Mouse (Mus musculus) thymus, postnatal 0 days (tissue): ENCODE measurements around the gene Fam166a. TPM values are rescaled to one million over a fixed set of nuclear protein-coding genes. Genes with fewer than 3 reads are reported as not detected.

Experiments
- DNase-seq: peaks from one replicate; pipeline ENCODE4 v3.0.0-alpha.2; 2015; ENCODE audit warnings: low spot score
- polyA plus RNA-seq: library from polyadenylated mRNA; unstranded; fragments of >200 nt; fragmentation: Nextera tagmentation; extraction: Ambion mirVana; gene quantifications from 2 replicates; pipeline ENCODE4 v1.2.1, GENCODE M21; 2015

The Fam166a gene
- polyA plus RNA-seq, 1 experiment from 2014 or later: 0.34 TPM

DNA sequence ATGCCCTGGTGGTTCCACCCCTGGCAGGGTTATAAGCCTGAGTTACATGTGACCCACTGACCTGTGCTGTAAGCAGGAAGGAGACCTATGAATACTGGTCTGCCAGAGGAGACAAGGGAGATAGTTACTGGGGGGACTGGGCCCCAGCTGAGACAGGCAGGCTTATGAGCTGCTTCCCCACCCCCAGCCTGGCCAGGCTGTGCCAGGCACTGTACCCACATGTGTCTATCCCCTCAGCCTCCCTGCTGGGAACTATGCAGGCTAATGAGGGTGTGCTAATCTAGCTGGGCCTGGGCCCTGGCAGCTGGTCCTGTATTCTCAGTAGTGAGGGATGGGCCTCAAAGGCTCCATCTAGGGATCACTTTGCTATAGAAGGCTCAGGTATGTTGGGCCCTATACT is 48.7 kb downstream of the Fam166a start:
- DNase-seq: no peak

DNA sequence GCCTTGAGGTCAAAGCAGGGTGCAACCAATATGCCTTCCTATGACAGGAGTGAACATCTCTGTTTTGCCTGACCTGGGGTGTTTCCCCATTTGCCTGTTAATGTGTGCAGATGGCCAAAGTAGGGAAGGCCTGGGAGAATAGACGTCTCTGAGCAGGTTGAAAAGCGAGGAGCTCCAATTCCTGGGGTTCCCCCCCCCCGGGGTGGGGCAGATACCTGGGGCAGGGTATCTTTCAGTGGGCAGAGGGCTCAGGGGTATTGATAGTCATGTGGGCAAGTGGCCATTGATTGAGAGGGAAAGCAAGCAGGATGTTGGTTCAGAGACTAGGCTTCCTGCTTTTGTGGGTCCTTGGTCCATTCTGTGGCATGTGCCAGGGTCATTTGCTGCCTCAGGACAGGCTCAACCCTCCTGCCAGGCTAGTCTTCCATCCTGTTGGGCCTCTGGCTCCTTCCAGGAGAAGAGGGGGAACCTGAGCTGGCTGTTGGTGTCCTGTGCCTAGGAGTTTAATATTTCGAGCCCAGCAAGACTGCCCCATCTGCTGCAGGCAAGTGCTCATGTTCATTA is 49.3 kb downstream of the Fam166a start:
- no peak for DNase-seq

Other genes with a start within 250 kb of the Fam166a start
- gene Mrpl41, start 243.6 kb upstream of the Fam166a start, polyA plus RNA-seq: 175 and 188 TPM in 2 replicates
- gene Pnpla7, start 242.7 kb upstream of the Fam166a start, polyA plus RNA-seq: 14.1 and 19.8 TPM in 2 replicates
- 14.3 and 16.5 TPM in 2 replicates for gene Nsmf, start 164.4 kb upstream of the Fam166a start, polyA plus RNA-seq
- gene Entpd8, start 138.4 kb upstream of the Fam166a start, polyA plus RNA-seq: 0.16 and 0.26 TPM in 2 replicates
- gene Noxa1, start 123.6 kb upstream of the Fam166a start, polyA plus RNA-seq: 0.27 and 0.39 TPM in 2 replicates
- 9.5 TPM in 2 replicates for gene Nrarp, start 38.0 kb upstream of the Fam166a start, polyA plus RNA-seq
- gene Tor4a, start 21.9 kb upstream of the Fam166a start, polyA plus RNA-seq: 23.5 and 25.6 TPM in 2 replicates
- 73.3 and 78.1 TPM in 2 replicates for gene Nelfb, start 7.3 kb upstream of the Fam166a start, polyA plus RNA-seq
- 0.14 TPM in 1 of 2 replicates, not detected in the other for gene Stpg3, start 4.1 kb upstream of the Fam166a start, polyA plus RNA-seq
- gene Tubb4b, start 6.0 kb downstream of the Fam166a start, polyA plus RNA-seq: 460 and 503 TPM in 2 replicates
- 0.05 TPM in 1 of 2 replicates, not detected in the other for gene Slc34a3, start 15.6 kb downstream of the Fam166a start, polyA plus RNA-seq
- not detected in 2 replicates for gene Rnf224, start 18.0 kb downstream of the Fam166a start, polyA plus RNA-seq
- 0.80 and 1.2 TPM in 2 replicates for gene Rnf208, start 23.5 kb downstream of the Fam166a start, polyA plus RNA-seq
- gene Cysrt1, start 23.7 kb downstream of the Fam166a start, polyA plus RNA-seq: 0.19 and 0.33 TPM in 2 replicates
- gene AL732309.1, start 28.1 kb downstream of the Fam166a start, polyA plus RNA-seq: 3.4 and 4.9 TPM in 2 replicates
- 43.1 and 47.4 TPM in 2 replicates for gene Tmem203, start 36.7 kb downstream of the Fam166a start, polyA plus RNA-seq
- gene Tprn, start 43.9 kb downstream of the Fam166a start, polyA plus RNA-seq: 10.2 and 12.6 TPM in 2 replicates
- 322 and 323 TPM in 2 replicates for gene Ssna1, start 53.7 kb downstream of the Fam166a start, polyA plus RNA-seq
- gene Anapc2, start 53.7 kb downstream of the Fam166a start, polyA plus RNA-seq: 71.5 and 80.6 TPM in 2 replicates
- not detected in 2 replicates for gene Tmem210, start 69.4 kb downstream of the Fam166a start, polyA plus RNA-seq
- 1.4 and 3.6 TPM in 2 replicates for gene Lrrc26, start 71.2 kb downstream of the Fam166a start, polyA plus RNA-seq
- 0.12 and 0.21 TPM in 2 replicates for gene Grin1, start 100.4 kb downstream of the Fam166a start, polyA plus RNA-seq
- gene Man1b1, start 113.6 kb downstream of the Fam166a start, polyA plus RNA-seq: 37.1 and 40.7 TPM in 2 replicates
- gene Dpp7, start 137.6 kb downstream of the Fam166a start, polyA plus RNA-seq: 8.7 and 9.1 TPM in 2 replicates
- 21.3 and 24.6 TPM in 2 replicates for gene Uap1l1, start 146.9 kb downstream of the Fam166a start, polyA plus RNA-seq
- 22.8 and 25.4 TPM in 2 replicates for gene Sapcd2, start 153.6 kb downstream of the Fam166a start, polyA plus RNA-seq
- gene Entpd2, start 177.1 kb downstream of the Fam166a start, polyA plus RNA-seq: 7.6 and 9.0 TPM in 2 replicates
- gene Npdc1, start 180.6 kb downstream of the Fam166a start, polyA plus RNA-seq: 6.3 and 7.2 TPM in 2 replicates
- 1.4 and 1.8 TPM in 2 replicates for gene Fut7, start 204.5 kb downstream of the Fam166a start, polyA plus RNA-seq
- 3.3 and 4.7 TPM in 2 replicates for gene Abca2, start 210.0 kb downstream of the Fam166a start, polyA plus RNA-seq
- 3.6 and 4.7 TPM in 2 replicates for gene Clic3, start 238.1 kb downstream of the Fam166a start, polyA plus RNA-seq
- 72.4 and 83.3 TPM in 2 replicates for gene Paxx, start 242.3 kb downstream of the Fam166a start, polyA plus RNA-seq